Mouse (Mus musculus) embryo, embryonic 11.5 days (tissue): Measurements from ENCODE around the gene Slc16a1.
"Not testable (repeated sequence)": the region's sequence is repeated elsewhere in the genome, so short reads cannot be mapped to it uniquely, and the experiment has no call there.

Source experiments
- DNase-seq: peaks from one replicate; pipeline ENCODE4 v3.0.0-alpha.2; 2012; ENCODE audit warnings: low read depth, low spot score

Slc16a1 gene

GRCm38 (mm10) chr3:104674329-104675220, 36.1 kb downstream of the Slc16a1 start:
- no peak for DNase-seq

GRCm38 (mm10) chr3:104675258-104675851, 36.9 kb downstream of the Slc16a1 start:
- DNase-seq: peak; percentile 54

GRCm38 (mm10) chr3:104677781-104678180, 39.3 kb downstream of the Slc16a1 start:
- DNase-seq: no peak

- DNase-seq: no peak
Observed at GRCm38 (mm10) chr3:104678826-104679225, 40.4 kb downstream of the Slc16a1 start.

- peak; percentile 63 for DNase-seq
Observed at GRCm38 (mm10) chr3:104682671-104683504, 44.4 kb downstream of the Slc16a1 start.

- DNase-seq: peak; percentile 78
Observed at GRCm38 (mm10) chr3:104700751-104701335, 62.4 kb downstream of the Slc16a1 start.

- DNase-seq: no peak
Observed at GRCm38 (mm10) chr3:104701761-104702160, 63.3 kb downstream of the Slc16a1 start.

- no peak for DNase-seq
Observed at GRCm38 (mm10) chr3:104703941-104704340, 65.5 kb downstream of the Slc16a1 start.

GRCm38 (mm10) chr3:104706446-104706845, 68.0 kb downstream of the Slc16a1 start:
- DNase-seq: no peak

GRCm38 (mm10) chr3:104706951-104707771, 68.7 kb downstream of the Slc16a1 start:
- not testable (repeated sequence) for DNase-seq

GRCm38 (mm10) chr3:104707772-104708144, 69.3 kb downstream of the Slc16a1 start:
- DNase-seq: not testable (repeated sequence)
